Mouse (Mus musculus): ENCODE data around the gene Gpr18.

- TF ChIP-seq GATA1 (IDR thresholded peaks at IDR 0.05; ENCODE audit: low read length): no peak
- TF ChIP-seq TAL1 (IDR thresholded peaks at IDR 0.05; ENCODE audit: low read length): no peak
Measured at GRCm38 (mm10) chr14:121906992-121907681, 8.4 kb downstream of the Gpr18 start.
